Mouse (Mus musculus): ENCODE measurements at regions not wholly inside any gene's neighbourhood (a gene's known extent, or its start where the extent isn't known, plus 50 kb on each side); places are given as distances from the start of the nearest gene placed in this dataset.

DNA sequence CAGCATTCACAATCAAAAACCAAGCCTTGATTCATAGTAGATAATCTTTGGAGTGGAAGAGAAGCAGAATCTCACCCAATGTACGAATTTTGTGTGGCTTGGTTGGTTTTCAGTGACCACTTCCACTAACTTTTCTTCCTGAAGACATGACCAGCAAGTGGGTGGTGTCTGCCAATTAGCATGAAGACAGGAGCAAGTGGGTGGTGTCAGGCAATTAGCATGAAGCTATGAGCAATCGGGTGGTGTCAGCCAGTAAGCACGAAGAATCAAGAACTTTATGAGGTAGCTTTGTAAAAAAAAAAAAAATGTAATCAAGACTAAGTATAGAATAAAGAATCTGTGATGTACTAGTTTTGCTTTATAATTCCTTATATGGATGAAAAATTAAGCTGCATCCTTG, 2319.2 kb upstream of the Gm7489 start:
- no peak for DNase-seq (ENCODE audit: low spot score)

DNA sequence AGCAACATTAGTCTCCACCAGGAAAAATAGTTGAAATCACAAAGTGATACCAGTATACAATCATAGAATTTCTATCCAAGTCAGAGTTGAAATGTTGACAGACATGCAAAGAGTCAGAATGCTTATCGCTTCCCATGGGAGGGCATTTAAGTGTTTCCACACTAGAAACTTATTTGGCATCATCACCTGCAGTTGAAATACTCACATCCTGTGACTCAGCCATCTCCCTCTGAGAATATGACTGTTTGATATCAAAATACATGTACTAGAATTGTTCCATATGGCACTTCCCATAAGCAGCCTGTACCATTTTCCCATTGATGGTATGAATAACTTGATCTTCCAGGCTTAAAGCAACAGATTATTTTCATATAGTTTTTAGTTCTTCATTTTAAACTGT, 2314.1 kb upstream of the Gm7489 start:
- no peak for DNase-seq (ENCODE audit: low spot score)

DNA sequence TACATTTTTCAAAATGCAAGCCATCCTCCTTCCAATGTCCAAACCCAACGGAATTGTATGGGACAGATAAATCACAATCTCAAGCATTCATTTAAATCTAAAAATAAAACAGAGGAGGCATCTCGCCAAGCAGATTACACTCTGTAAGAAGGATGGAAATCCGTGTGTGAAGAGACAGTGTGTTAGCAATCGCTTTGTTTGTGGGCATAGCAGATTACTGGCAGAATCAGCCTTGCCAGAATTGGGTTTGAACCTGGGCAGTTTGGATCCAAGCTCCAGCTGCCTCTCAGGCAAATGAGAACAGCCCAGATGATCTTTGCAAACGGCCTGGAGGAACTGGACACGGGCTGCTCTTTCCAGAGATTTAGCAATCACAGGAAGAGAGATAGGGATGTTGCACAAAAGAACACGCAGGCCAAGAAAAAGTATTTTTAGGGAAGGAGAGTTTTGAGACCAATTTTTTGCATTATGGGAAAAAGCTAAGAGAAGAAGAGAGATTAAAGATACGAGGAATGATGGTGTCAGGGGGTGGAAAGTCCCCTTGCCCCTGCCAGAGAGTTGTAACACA, 2310.1 kb upstream of the Gm7489 start:
- peak; percentile 10 for DNase-seq (ENCODE audit: low spot score)

DNA sequence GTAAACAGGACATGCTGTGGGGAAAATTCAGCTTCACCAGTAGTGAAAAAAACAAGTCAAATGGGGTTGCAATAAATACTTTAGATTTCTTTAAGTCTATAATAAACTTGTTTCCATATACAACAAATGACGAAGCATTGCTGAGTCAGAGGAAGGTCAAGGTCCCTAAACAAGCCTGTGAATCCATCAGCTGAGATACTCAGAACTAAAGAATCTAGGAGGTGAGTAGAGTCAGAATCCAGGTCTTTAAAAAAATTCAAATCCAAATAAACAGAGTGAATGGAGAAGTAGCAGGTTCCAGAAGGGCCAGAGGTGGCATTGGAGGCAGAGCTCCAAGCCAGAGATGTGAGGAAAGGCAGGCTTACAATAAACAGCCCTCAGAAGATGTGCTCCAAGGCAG, 2301.1 kb upstream of the Gm7489 start:
- DNase-seq (ENCODE audit: low spot score) = no peak

DNA sequence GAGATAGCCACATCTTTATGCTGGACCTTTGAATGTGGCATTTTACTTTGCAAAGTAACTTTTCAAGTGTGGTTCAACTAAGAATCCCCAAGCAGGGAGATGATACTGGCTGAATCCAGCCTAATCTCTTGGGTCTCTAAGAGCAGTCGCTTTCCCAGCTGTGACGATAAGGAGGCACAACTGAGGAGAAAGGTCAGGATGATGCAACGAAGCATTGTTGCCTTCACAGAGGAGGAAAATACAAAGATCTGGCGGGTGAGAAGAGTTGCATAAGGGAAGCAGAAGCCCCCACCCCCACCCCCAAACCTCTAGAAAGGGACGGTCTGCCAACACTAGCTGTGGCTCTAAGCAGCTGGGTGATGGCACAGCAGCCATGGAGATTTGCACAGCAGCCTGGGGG, 2298.6 kb upstream of the Gm7489 start:
- DNase-seq (ENCODE audit: low spot score) = no peak

DNA sequence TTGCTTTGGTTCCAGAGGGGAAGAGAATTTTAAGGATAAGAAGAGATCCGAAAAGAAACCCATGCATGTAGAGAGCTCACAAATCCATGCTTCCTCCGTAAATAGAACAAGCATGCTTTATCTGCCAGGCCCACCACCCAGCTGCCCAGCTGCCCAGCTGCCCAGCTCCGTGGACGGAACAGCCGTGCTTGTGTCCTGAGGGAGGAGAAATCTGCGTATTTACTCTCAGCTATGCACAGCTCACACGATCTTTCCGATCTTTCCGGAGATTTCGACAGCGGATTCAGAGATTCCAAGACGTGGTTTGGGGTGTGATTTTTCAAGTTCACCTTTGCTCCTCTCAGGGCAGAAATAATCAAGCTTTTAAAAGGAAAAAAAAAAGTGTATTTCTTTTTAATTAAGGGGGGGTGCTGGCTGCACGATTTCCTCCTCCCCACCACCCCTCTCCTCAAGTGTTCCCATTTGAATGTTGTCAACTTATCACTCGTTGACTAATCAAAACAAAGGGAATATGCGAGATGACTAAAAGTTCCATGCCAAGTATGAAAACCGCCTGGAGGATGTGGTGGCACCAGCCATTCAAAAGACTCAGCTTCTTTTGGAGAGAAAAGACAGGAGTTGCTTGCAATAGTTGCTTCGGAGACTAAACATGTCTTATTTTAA, 2293.2 kb upstream of the Gm7489 start:
- no peak for DNase-seq (ENCODE audit: low spot score)

DNA sequence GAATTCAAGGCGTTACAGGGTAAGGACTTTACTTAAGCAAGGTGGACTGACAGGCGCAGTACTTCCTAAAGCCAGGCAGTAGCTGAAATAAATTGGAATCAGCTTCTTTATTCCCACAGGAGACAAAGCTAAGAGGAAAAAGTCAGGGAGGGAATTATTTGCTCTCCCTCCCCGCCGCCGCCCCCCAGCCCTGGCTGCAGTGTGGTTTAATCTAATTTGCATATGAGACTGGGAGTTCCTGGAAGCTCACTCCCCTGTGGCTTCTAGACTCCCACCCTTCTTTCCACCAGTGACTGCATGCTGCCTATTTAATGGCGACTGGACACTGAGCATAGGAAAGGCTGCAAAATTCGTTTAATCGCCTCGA, 2292.7 kb upstream of the Gm7489 start:
- DNase-seq (ENCODE audit: low spot score) = peak; percentile 7

DNA sequence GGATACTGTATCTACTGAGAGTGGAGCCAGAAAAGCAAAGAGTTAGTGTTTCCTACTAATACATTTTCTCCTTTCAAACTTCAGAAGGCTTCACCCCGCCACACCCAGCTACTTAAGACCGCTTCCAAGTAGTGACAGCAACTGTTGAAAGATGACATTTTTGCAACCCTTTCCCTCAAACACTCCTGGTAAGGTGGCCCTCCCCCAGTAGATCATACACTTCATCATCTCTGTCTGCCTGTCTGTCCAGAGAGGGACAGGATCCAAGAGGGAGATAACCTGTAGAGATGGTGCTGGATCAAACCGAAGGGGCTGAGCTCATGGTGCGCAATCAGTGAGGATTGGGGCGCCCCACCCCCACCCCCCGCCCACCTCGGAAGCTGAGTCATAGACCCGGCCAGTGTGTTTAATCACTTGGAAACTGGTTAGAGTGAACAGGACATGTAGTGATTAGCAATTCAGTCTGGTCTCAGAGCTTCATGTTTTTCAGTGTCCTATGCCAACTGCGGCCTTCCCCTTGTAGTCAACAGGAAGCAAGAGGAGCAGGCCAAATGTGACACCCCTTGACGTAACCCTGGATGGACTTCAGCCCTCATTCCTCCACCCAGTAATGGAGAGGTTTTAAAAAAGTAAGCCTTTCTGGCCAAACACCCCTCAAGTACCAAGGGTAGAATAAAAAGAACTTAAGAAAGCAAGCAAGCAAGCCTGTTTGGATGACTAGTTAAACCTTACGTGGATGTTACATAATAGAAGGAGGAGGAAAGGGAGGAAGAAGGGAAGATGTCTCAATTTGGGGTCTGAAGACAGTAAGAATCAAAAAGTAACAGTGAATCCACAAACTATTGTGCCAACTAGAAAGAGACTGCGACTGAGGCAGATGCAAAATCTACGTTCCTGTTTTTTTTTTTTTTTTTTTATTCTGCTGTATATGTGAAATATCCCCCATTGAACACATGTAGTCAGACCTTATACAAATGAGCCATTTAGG, 2291.9 kb upstream of the Gm7489 start:
- DNase-seq (ENCODE audit: low spot score) = peak; percentile 13

DNA sequence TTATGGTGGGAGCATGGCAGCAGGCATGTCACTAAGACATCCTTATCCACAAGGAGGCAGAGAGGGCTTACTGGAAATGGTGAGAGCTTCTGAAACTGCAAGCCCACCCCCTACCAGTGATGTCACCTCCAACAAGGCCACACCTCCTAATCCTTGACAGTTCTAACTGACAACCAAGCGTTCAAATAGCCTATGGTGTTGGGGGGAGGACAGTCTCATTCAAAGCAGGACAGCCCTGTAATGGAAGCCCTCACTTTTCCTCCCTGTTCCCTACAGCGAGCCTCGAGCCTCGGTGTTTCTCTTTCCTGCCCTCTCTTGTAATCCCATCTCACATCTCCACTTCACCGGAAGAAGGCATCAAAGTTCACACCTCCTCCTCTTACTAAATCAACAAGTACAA, 2290.6 kb upstream of the Gm7489 start:
- no peak for DNase-seq (ENCODE audit: low spot score)

DNA sequence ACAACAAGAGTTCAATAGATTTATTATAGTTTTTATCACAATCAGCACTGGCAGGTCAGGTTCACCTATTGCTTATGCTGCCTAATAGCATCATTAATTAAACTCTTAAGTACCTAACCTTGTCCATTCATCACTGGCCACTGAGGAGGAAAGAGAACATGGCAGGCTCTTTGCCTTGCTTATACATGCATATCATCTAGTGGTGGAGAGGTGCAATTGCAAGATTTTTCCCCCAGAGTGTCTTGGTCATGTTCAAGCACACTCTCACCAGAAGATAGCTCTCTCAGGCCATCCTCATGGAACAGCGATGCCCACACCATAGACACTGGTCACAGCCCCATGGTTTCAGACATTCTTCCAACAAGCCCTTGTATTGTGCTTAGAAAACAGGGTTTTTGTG, 2289.1 kb upstream of the Gm7489 start:
- DNase-seq (ENCODE audit: low spot score) = no peak

DNA sequence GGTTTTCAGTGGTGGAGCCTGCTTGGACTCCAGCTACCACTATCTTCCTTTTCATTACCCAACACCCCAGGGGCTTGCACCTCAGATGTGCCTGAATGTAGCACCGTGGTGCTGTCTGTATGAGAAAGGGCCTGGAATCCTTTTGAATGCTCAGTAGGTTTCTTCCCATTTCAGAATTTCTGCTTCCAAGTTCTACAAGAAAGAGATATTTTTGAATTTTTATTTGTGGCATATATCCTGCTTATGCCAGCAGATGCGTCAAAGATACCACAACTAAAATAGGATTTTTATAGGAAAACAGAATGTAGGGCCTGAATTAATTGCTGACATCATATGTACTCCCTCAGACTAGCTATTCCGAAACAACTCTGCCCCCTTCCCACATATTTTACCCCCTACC, 2286.9 kb upstream of the Gm7489 start:
- no peak for DNase-seq (ENCODE audit: low spot score)

DNA sequence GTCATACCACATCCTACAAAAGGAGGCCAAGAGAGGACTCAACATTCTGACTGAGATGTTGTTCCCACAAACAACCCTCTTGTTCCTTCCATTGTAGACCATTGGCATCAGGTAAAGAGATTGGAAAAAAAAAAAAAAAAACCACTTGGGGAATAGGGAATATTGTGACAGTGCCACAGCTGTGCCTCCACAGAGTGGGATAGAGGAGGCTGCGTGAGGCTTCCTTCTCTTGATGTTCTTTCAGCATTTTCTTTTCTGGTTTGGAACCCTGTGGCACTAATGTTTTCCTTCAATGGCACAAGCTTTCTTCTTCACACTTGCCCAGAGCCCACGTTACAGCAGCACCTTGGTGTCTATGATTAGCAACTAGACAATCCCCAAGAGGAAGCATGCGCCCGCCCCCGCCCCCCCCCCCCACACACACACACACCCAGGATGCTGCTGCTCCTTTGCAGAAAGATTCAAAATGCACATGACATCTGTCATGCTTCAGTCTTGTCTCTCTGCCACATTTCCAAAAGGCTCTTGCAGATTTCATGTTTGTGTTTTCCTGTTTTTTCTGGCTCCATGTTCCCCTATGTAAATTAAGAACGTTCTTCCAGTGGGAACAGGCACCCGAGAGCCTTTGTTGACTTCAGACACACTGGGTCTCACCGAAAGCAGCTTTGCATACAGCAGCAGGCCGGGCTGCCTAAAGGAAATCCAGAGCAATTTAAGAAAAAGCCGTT, 2283.4 kb upstream of the Gm7489 start:
- DNase-seq (ENCODE audit: low spot score) = no peak

DNA sequence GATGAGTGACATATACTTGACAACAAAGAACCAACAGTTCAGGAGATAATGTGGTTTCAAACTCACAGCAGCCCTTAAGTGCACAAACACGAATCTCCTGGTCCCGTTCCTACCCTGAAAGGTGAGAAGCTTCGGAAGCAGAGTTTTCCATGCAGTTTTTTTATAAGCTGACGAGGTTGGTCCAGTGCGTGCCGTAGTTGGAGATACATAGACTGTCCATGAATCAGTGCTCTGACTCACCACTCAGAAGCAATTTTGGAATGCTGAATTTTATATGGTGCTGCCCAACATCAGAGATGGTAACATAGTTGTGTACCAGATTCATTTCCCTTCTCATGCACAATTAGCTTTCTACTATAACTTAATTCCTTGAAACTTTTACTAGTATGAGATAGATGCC, 2263.3 kb upstream of the Gm7489 start:
- DNase-seq (ENCODE audit: low spot score) = no peak

DNA sequence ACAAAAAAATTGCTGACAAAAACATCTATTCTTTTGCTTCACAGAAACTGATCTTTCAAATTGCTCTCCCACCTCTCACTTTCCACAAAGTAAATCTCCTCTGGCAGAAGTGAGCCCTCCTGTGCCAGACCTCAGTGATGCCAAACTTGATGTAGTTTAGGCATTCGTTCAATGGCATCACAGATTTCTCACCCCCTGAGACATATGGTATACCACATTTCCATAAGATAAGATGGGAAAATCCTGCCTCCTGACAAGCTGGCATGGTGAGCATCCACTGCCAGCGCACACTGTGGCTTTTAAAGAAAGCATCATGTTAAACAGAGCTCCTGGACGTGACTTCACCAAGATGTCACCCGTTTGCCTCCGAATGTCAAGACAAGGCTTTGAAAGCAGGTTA, 2257.2 kb upstream of the Gm7489 start:
- no peak for DNase-seq (ENCODE audit: low spot score)

DNA sequence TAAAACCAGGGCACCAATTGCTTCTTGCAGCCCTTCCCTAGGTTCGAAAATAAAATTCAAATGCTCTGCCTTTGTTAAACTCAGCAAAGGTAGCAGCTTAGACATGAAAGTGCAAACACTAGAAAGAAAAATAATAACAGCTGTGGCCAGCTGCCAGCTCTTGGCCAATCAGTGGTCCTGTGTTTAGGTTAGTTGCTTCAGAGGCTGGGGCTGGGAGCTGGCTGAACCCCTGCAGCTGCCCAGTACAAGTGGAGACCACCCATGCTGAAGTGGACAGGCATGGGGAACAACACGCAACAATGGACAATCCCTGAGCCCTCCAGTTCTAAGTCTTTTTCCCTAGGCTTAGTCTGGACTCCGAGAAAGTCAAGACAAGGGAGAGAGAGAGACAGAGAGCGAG, 2256.2 kb upstream of the Gm7489 start:
- DNase-seq (ENCODE audit: low spot score) = peak; percentile 9

DNA sequence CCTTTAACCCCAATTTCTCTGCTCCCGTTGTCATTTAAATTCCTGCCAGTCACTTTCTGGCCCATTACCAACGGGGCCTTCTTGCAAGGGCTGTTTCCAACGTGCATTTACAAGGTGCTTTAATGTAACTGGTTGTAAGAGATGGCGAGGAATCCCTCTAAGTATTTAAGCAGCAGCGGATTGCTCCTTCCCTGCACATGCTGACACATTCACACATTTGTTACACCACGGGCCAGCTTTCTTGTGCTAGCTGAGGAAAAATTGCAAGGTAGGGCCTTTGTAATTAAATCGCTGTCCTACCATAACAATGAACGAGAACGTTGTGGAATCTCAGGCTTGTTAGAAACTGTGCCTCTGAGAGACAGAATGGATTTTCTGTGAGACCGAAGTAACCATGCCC, 2252.8 kb upstream of the Gm7489 start:
- DNase-seq (ENCODE audit: low spot score) = no peak

DNA sequence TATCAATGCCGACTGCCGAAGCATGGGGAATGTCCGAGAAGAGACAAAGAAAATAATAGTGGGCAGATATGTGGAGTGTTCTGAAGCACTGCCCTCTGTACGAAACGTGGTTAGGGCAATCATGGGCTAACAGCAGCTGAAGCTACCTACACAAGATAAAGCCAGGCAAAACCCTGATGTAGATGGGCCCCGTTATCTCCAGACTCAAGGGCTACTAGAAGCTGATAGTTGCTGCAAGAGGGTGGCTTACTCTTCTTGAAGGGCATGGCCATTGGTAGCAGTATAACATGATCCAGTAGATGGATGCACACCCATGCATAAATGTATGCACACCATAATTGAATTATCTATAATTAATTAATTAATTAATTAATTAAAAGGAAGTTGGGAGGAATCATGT, 2251.6 kb upstream of the Gm7489 start:
- DNase-seq (ENCODE audit: low spot score) = no peak

DNA sequence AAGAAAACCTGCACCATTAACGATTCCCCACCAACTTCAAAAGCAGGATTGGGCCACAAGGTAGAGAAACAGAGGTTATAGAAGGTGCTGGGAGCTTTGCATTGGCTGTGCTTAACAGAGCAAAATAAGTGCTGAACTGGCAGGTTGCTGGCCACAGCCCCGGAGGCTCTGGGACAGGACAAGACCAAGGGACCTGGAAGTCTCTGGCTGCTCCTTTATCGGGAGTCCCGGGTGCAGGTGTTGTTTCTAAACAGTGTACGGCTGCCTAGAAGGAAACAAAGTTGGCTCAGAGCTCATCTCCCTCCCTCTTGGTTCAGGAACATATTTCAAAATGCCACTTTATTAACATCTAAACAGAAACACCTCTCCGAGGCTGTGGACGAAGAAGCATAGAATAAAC, 2250.0 kb upstream of the Gm7489 start:
- no peak for DNase-seq (ENCODE audit: low spot score)

DNA sequence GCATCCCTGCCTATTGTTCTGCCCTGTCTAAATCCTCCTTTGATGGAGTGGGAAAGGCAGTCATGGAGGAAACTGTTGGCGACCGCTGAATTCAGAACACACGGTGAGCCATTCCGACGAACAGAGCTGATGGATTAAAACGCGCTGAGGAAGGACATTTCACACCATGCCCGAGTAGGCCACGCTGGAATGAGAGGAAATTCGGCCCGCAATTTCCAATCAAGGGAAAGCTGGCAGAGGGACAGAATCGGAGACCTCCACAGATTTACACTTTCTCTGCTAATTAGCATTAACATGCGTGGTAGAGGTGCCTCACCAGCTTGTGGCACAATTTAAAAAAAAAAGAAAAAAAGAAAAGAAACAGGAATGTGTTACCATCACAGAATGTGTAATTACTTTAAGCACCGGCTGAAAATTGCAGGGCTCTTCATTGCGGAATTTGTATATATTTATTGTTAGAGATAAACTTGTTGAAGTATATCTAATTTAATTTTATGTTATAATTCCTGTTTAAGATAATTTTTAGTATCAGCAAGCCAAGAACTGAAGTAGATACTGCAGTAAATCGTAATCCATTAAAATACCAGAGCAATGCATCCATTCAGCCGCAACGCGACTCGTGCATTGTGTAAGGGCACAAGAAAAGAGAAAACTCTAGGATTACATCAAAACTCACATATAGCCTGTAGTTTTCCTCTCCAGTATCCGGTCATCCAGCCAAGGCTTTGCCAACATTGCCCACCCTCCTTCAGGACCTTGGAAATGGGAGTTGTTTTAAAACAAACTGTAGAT, 2249.4 kb upstream of the Gm7489 start:
- no peak for DNase-seq (ENCODE audit: low spot score)

DNA sequence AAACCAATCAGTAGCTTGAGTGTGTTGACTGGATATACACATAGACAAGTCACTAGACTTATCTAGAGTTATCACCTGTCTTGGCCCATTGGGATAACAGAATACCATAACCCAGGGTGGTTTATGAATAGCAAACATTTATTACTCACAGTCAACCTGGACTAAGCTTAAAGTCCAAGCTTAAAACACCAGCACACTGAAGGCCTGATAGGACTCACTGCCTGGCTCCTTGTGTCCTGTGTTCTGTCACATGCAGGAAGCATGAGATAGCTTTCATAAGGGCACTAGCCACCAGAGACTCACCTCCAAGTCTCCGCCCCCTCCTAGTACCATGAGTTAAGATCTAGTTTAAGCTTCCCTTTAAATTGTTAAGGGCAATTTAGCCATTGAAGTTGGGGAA, 2247.1 kb upstream of the Gm7489 start:
- DNase-seq (ENCODE audit: low spot score) = no peak

DNA sequence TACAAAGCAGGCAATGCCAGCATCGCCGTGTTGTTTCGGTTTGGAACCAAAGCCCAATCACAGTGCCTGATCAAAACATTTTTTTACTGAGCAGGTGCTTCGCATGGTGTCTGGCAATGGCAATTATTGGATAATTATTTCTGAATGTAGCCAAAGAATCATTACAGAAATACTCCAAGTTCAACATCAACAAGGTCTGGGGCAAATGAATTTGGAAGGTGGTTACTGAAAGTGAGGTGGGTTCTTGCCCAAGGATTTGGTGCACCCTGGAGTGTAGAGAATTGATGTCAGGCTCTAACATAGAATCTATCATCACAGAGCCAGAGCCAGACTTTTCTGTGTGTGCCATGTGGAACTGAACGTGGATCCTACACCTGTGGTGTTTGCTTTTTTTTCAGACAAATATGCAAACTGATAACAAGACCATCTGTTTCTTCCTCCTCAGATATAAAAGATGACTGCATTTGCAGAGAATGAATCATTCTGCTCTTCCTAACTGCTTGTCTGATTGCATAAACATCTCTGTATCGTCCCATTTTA, 2240.9 kb upstream of the Gm7489 start:
- no peak for DNase-seq (ENCODE audit: low spot score)

DNA sequence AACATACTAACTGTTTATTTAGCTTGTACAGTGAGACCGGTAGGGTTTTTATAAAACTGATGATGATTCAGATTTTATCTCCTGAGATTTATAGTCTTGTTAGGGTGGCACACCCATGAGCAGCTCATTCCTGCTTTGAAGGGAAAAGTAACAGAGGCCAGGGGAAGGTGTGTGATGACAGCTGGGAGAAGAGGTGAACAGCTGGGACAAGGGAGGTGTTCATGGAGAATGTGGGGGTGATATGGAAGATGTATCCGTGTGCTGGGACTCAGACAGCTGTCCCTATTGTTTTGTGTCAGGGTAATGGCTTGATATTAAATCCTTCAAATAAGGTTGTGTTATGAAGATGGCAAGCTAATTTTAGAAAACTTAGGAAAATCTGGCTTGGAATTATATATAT, 2238.4 kb upstream of the Gm7489 start:
- no peak for DNase-seq (ENCODE audit: low spot score)
